Mouse (Mus musculus) liver, embryonic 14.5 days (tissue): ENCODE data around the gene Ikzf2.

Source experiments
- CTCF ChIP-seq: IDR thresholded peaks from 2 replicates; pipeline ENCODE4 v1.5.1; 2016; ENCODE audit warnings: antibody characterized with exemption, low read depth, control low read depth
- EP300 ChIP-seq: IDR thresholded peaks from 2 replicates; pipeline ENCODE4 v1.6.1; 2016; ENCODE audit warnings: antibody characterized with exemption, low read depth

DNA sequence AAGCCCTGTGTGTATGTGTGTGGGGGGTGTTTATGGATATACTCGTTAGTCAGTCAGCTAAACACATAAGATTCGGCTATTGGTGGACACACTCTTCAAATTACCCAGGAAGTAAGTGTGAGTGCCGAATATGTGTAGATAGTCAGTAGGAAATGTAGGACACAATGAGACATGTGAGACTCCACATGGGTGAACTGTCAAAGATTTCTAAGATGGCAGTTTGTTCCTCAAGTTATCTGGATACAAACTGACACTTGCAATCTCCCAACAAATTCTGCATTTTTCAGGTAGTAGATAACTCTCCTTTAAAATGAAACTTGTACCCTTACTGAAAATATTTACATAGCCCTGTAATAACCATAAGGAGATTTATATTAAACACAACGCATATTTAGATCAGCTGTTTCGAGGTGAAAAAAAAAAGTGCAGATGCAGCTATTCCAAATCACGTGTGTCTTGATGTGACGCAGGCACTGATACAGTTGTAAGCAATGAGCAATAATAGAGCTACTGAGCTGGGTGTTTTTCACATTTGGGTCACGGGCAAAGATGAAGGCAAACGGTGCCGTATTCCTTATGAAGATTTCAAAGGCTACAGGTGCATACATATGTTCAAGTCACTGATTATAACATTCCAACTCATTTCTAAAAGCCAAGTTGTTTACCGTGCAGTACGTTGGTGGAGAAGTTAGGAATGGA is 87.8 kb downstream of the Ikzf2 start:
- no peak for TF ChIP-seq CTCF
- TF ChIP-seq EP300, result no peak
